Mouse (Mus musculus): ENCODE data around the gene Dcst2.
A peak's percentile ranks its signal among the peaks of the same experiment; 100 is the strongest.

Dcst2 gene

DNA sequence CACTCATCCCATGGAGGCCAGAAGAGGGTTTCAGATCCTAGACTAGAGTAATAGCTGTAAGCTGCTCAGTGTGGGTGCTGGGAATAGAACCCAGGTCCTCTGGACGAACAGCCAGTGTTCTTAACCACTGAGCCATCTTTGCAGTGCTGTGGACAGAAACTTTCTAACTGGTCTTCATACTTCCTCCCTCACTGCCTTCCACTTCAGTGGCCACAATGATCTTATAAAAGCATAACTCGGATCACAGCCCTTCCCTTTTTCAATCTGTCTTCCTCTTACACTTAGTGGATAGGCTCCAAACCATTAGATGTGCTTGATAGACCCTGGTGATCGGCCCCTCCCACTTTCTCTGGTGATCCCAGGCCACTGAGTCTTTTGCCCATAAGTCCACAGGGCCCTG is 1.5 kb upstream of the Dcst2 start:
- DNase-seq (ENCODE audit: inconsistent ontology term), result no peak

DNA sequence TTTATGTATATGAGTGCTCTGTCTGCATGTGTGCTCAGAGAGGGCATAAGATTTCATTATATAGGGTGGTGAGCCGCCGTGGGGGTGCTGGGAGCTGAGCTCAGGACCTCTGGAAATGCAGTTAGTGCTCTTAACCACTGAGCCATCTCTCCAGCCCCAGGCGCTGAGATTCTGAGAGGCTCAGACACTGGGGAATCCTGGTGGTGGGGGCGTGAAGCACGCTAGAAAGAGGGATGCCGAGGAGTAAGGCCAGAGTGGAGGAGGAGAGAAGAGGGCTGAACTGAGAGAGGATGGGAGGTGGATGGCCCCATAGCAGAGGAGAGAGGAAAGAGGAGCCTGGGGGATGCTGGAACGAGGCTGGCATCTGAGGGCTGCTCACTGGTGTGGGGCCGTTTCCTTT is 2.9 kb downstream of the Dcst2 start:
- no peak for DNase-seq (ENCODE audit: inconsistent ontology term)

DNA sequence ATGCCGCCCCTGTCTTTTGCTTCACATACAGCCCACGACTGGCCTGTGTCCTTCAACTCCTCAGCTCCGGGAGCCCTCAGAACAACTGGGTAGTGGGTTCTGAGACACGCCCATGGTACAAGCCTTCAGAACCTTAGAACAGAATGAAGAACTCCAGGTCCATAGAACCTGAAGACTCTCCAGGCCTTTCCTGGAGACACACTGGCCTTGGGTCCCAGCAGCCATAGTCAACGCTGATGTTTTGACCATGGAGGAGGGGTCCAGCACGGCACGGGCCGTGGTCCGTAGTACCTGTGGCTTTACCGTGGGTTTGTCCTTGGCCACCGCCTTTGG is 3.3 kb downstream of the Dcst2 start, which contains the start of gene Dcst1:
Gene Dcst1, minus strand, starts transcription at position 101 of the 333 bp plus-strand sequence.
- DNase-seq (ENCODE audit: inconsistent ontology term), result no peak

DNA sequence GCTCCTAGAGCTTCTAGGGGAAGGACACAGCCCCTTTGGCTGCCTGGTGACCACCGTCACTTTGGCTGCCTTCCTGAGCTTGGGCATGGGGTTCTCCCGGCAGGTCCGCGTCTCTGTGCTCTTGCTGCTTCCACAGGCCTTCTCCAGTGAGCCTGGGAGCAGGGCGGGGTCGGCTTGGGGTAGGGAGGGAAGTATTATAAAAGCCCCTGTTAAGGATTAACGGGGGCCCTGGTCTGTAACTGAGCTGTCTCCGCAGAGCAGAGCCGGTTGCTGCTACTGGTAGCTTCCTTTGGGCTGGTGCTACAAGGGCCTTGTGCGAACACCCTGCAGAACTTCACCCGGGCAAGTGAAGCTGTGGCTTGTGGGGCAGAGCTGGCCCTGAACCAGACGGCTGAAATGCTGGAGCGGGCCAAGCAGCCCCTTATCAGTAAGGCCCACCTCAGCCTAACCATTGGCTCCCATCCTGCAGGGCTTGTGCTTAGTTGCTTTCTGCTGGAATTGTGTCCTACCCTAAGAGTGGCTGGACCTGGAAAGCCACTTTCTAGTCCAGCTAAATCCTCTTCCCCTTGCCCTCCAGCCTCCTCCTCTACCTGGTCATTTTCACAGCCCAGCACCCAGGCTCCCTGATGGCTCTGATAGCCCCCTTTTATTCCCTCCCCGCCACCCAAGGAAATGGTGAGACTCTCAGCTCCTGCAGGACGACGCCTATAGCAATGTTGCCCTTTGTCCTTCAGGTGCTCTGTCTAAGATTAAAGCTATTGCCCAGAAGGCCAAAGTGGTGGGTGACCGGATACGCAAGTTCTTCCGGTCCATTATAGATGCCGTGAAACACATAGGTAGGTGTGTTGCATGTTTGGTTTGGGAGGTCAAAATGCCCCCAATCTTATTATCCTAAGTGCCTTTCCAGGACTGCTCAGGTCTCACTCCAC is 4.0 kb downstream of the Dcst2 start:
- DNase-seq (ENCODE audit: inconsistent ontology term), result no peak

DNA sequence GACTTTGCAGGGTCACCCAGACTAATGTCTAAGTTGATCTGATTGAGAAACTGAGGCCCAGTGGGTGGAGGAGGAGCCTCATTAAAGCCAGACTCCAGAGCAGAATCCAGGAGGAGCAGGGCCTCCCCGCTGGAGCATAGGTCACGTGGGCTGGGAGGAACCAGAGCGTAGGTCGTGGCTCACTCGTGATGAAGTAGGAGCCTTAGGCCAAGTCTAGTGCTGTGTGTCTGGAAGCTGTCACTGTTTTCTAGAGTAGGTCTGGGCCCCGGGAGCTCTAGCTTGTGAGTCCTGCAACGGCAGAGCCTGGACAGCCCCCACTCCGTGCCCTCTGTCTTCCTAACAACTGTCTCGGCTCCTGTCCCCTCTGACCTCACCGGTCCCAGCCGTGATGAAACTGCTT is 5.6 kb downstream of the Dcst2 start:
- DNase-seq (ENCODE audit: inconsistent ontology term), result no peak

DNA sequence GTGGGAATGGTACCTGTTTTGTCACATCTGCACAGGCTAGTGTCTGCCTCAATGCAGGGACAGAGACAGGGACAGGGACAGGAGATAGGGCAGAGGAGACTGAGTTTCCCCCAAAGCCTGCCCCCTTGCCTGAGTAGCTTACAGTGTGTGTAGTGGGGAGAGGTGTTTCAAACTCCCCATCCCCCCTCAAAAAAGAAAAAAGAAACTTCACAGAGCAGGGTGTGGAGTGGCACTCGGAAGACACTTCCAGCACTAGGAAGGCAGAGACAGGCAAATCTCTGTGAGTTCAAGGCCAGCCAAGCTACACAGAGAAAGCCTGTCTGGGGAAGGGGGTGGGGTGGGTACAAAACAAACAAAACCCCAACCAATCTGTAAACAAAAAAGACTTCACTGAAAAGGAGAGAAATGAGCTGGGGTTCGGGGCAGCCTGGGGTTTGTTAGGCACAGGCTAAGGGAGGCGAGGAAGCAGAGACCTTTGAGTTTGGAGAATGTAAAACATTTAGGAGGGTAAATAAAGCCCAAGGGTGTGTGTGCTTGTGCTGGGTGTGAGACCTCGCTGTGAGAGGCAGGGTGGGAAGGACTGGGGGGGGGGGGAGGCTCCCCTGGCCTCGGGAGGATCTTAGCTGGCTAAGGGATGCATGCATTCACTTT is 11.9 kb downstream of the Dcst2 start:
- DNase-seq (ENCODE audit: inconsistent ontology term), result no peak

DNA sequence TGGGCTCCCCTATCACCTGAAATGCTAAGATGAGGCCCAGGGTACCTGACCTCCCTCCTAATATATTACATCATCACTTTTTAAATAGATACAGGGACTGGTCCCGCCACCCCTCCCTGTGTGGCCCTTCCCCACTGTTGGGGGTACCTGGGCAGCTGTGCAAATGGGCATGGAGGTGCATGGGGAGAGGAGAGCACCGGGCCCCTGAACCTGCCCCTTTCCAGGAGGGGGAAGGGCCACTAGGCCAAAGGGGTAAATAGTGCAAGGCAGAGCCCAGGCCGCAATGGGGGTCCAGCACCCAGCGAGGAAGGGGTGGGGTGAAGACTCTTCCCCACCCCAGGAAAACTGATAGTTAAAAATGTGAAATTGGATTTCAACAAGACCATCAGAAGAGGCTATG is 16.1 kb downstream of the Dcst2 start:
- DNase-seq (ENCODE audit: inconsistent ontology term), result no peak

DNA sequence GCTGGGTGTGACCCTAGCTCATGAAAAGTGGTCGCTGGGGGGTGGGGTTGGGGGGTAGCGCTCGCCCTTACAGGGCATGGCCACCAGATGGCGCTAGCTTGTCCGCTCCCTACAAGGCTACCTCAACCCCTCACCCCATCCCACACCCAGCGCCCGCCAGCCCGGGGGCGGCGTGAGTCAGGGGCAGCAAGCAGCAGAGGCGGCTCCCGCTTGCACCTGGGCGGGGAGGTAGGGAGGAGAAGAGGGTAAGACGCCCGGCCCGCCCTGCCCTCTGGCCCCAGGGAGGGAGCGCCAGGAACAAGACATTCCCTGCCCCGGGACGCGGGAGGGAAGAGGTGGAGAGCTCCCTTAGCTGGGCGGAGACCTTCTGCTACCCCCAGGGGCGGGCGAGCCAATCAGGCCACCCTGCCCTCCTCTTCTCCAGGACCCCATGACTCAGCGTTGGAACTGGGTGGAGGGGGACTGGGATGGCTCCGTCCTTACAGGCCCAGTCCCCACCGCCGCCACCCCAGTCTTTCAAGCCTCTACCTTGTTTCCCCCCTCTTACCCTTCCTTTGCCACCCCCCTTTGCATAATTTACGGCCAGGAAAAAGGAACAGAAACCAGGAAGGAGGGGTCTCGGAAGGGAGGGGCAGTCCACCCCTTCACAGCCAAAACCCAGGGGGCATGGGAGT is 16.8 kb downstream of the Dcst2 start:
- peak; percentile 93 for DNase-seq (ENCODE audit: inconsistent ontology term)

DNA sequence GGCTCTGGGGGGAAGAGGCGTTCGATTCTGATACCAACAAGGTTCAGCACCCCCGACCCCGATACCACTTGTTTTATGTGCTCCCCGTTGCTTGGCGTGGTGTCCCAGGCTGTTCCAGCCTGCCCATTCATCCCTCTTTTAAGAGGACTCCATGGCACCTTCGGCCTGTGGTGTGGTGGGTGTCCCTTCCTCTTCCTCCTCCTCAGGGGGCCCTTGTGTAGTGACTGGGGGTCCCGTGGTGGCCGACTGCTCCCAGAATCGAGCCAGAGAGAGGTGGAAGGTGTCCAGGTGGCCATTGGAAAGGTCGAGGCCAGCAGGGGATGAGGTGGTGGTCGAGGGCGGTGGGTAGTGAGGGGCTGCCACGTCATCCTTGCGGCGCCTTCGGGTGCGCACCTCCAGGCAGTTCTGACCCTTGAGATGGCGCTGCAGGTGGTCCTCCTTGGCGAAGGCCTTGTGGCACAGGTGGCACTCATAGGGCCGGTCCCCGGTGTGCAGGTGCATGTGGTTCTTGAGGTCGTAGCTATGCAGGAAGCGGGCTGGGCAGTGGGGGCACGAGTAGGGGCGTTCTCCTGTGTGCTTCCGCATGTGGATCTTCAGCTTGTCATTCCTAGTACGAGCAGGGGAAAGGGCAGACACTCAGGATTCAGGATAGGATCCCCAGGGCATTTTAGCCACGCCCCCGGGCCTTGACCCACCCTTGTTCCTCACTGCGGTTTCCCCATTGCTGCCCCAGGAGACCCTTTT is 17.8 kb downstream of the Dcst2 start:
- no peak for DNase-seq (ENCODE audit: inconsistent ontology term)

DNA sequence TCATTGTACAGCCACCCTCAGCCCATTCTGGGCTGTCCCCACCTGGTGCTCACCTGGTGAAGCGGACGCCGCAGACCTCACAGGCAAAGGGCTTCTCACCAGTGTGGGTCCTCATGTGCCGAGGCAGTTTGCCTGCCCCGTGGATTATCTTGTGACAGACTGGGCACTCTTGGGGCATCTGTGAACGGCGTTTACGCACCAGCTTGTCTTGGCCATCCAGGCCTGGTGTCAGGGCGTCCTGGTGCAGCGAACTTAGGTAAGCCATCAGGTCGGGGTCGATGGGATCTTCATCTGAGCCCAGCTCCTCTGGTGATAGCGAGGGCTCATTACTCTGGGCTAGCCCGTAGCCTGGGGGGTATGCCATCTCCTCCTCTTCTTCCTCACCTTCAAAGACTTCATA is 18.5 kb downstream of the Dcst2 start:
- no peak for DNase-seq (ENCODE audit: inconsistent ontology term)

DNA sequence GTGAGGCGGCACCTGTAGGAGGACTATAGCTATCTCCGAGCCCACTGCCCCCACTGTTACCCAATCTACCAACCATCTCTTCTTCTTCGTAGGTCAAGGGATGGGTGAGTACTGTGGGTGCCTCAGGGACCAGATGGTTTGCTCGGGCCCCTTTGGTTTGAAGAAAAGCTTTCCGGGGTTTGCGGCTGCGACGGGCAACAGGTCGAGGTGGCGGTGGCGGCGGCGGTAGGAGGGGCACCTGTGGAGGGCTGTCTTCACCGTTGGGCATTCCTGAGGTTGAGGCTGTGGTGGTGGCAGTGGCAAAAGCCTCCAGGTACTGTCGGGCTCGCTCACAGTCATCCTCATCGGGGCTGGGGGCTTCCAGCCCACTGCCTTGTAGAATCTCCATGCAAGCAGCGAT is 18.9 kb downstream of the Dcst2 start:
- no peak for DNase-seq (ENCODE audit: inconsistent ontology term)

DNA sequence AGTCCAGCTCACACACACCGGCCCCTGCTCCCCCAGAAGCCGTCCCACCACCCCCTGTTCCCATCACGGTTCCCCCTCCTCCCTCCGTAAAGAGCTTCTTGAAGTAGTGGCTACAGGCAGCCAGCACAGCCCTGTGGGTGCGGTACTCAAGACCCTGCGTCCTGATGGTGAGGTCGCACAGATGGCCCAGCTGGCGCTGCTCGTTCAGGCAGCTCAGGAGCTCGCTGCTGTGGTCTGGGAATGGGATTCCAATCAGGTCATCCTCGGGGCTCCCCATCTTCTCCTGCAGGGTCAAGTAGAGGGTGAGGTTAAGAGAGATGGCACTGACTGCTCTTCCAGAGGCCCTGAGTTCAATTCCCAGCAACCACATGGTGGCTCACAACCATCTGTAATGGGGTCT is 19.5 kb downstream of the Dcst2 start:
- DNase-seq (ENCODE audit: inconsistent ontology term), result no peak

DNA sequence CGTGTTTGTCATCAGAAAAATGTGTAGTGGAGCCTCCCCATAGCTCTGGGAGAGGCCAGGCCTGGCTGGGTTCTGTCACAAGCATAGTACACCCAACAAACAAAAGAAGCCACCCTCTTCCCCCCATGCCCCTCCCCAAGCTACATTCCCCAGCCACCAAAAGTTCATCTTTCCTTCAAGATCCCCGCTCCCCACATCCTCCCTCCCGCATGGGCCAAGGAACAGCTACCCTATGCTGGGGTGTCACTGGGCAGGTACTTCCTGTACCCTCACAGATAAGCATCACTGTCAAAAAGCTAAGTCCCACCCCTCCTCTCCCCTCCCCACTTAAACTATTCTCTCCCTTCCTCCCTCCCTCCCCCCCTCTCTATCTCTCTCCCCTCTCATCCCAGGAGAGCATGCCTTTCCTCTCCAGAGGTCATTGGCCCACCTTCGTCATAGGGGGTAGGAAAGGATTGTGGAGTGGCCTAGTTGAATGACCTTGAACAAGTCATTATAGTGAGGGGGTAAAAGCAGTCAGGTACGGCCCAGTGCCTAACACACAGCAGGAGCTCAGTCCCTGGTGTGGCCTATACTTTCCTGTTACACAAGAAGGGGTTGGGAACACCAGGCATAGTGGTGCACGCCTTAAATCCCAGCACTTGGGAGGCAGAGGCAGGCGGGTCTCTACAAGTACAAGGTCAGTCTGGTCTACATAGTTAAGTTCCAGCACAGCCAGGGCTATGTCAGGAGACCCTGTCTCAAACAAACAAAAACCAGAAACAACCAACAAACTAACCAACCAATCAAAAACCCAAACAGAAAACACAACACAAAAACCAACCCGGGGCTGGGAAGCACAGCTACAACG is 20.5 kb downstream of the Dcst2 start:
- DNase-seq (ENCODE audit: inconsistent ontology term), result no peak

DNA sequence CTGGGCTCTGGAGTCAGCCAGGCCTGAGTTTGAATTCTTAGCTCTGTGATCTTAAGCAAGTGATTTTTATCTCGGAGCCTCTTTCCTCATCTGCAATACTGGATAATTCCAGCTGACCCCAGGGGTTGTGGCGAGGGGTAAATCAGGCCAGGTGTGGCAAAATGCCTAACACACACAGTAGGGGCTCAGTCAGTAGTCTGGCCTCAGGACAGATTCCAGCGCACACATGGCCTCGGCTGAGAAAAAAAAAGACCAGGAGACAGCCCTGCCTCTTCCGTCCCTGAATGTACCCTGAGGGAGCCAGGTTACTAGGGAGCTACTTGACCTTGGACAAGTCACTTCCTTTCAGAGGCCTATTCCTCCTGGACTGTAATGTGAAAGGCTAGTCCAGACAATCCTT is 21.2 kb downstream of the Dcst2 start:
- no peak for DNase-seq (ENCODE audit: inconsistent ontology term)

DNA sequence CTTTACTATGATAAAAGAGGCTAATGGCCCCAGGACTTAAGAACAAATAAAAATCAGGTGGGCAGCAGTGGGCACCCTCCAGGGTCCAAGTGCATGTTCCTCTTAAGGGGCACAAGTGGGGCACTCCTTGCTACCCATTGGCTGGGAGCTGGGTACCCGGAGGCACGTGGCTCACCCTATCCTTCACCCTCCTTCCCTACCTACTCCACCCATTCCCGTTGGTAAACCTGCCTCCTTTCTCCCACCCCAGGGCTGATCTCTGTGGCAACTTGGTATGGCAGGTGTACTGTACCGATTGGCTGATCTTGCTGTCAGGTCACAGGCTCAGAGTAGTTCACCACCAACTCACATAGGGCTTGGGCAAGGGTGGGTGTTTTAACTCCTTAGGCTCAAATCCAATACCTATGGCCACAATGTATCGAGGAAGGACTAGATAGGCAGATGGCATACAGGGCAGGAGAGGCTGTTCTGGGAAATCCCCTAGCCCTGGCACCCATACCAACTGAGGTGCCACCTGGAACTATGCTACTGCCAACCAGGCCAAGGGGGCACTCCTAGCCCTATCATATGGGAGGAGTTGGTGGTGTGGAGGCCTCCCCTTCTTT is 22.0 kb downstream of the Dcst2 start:
- no peak for DNase-seq (ENCODE audit: inconsistent ontology term)

DNA sequence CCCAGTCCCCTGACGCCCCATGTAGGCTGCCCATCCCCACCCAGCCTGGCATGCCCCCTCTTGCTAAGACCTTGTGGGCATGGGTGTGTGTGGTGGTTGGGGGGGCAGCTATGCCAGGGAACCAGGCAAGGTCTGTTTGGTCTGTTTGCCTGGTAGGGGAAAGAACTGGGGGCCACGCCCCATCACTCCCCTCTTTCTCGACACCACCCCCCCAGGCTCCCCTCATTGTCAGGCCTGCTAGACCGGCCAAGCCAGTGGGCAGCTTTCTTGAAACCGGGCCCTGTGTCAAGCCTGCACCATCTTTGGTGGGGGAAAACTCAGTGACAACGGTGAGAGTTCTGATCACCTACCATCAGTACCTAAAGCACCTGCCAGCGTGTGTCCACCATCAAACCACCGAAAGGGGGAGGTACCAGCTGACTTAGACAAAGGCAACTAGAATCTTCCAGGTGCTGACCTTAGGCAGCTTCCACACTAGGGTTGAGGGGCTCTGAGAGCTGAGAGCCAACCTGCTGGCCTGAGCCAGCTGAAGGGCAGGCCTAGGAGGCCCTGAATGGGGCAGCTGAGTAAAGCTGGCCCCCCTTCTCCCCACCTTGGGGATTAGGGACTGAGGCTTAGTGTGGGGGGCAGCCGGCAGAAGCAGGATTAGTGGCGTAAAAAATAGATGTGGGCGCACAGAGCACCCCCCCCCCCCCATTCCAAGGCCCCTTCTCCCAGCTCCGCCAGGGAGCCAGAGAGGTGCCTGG is 22.7 kb downstream of the Dcst2 start:
- DNase-seq (ENCODE audit: inconsistent ontology term), result no peak

DNA sequence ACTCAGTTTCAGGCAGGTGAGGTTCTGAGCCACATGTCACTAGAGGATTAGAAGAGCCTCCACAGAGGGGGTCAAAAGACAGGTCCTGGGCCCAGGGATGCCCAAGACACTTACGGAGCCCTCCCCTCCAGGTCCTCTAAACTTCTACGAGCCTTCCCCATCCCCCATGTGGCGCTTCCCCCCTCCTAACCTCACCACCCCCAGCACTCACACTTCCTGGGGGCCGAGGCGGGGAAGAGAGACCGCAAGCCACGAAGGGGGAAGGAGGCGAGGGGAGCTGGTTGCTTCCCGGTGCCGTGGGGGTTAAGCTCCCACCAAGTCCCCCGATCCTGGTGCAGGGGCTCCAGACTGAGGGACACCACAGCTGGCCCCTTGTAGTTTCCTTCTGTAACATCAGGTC is 23.7 kb downstream of the Dcst2 start:
- DNase-seq (ENCODE audit: inconsistent ontology term), result no peak

DNA sequence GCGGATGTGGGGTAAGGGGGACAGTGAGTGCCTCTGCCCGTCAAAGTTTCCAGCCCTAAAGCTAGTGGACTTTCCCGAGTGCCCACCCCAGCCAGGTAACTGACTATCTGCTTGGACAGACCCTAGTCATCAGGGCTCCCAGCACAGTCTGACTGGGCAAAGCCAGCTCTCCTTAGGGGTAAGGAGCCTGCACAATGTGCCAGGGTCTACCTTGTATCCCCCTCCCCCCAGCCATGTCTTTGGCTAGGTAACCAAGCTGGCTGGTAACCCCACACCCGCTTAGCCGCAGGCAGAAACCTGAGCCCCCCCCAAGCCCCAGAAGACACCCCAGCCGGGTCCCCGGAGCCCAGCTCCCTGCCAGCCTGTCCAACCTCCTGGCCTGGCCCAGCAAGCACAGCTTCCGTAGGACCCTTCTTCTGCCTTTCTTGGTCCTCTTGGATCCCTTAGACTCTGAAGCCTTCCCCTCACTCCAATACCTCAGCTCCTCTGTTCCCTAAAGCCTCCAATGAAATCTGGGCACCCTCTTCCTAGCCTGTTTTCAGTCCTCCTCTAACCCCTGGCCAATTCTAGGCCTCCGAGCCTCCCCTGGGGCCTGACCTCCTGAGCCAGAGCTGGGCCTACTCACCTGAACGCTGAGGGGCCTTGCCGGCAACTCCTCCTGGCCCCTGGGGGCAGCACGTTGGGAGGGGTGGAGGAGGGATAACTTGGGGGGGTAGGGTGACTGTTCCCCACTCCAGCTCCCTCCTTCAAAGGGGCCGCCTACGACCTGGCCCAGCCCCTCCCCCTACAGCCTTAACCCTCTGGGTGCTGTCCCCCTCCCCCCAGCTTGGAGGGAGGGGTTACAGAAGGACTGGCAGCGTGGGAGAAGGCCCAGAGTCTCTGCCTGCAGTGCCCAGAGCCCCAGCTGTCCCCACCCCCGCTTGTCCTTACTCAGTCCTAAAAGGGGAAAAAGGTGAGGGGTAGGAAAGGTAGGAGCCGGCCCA is 25.0 kb downstream of the Dcst2 start:
- no peak for DNase-seq (ENCODE audit: inconsistent ontology term)

DNA sequence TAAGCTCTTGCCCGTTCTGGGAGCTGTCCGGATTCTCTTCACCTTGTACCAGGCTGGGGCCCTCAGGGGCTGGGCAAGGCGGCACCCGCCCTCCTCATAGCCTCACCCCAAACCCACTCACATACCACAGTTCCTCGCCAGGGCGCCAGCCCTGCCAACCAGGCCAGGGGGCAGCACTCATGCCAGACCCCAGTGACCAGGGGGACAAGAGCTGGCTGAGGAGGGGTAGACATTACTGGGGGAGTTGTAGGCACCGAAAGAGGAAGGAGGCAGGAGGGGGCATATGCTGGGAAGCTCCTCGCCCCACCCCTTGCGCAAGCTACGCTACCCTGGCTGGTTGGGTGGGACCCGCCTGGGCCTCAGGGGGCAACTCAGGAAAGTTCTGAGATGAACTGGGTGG is 25.9 kb downstream of the Dcst2 start:
- DNase-seq (ENCODE audit: inconsistent ontology term), result peak; percentile 44
